Mouse (Mus musculus) left cerebral cortex, adult 9 months (tissue): ENCODE data around the gene Fxyd1.

Experiments used
- DNase-seq, 2 experiments: peaks; one replicate each; pipeline ENCODE4 v3.0.0; 2022; ENCODE audit warnings: low spot score in 2 of 2

The Fxyd1 gene

DNA sequence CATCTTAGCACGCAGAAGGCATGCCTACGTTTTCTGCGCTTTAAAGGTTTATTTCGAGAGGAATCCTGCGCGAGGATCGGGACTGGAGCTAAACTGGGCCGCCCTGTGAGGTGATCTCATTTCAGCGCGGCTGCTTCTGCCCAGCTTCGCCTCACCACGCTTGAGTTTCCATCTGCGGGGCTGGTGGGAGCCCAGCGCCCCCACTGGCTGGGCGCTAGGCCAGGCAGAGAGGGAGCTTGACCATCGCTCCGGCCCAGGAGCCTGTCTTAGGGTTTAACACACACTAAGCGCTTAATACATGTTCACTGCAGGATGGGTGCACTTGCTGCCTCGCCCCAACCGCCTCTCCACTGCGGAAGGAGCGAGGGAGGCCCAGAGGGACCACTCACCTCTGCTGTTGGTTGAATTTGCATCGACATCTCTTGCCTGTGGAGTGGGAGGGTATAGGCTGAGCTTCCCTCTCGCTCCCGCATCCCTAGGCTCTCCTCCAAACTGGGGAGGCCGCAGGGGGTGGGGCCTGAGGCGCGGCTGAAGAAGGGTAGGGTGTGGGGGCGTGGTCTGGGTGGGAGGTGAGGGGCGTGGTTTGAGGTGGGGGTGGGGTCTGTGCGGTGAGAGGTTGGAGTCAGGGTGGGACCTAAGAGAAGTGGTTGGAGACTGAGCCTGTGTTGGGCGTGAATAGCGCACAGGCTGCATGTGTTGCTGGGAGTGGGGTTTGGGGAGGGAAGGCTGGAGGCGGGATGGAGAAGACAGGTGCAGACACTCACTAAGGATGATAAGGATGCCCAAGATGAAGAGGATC is 4.2 kb downstream of the Fxyd1 start:
- DNase-seq: peak; percentile 39 to 84

DNA sequence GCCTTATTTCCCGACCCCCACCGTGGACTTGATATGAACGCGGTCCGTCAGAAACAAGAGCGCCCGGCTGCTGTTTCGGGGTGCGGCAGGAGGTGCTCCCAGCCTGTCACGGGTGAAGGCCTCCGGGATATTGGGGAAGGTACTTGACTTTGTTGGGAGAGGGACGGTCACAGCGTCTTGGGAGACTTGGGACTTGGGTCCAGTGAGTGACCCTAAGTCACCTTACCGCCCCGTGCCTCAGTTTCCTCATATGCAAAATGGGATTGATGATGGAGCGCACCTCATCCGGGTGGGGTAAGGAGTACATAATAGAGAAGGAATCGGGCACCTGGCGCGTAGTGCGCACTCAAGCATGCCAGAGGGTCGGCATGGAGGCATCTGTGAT is 4.8 kb downstream of the Fxyd1 start:
- DNase-seq: no peak

DNA sequence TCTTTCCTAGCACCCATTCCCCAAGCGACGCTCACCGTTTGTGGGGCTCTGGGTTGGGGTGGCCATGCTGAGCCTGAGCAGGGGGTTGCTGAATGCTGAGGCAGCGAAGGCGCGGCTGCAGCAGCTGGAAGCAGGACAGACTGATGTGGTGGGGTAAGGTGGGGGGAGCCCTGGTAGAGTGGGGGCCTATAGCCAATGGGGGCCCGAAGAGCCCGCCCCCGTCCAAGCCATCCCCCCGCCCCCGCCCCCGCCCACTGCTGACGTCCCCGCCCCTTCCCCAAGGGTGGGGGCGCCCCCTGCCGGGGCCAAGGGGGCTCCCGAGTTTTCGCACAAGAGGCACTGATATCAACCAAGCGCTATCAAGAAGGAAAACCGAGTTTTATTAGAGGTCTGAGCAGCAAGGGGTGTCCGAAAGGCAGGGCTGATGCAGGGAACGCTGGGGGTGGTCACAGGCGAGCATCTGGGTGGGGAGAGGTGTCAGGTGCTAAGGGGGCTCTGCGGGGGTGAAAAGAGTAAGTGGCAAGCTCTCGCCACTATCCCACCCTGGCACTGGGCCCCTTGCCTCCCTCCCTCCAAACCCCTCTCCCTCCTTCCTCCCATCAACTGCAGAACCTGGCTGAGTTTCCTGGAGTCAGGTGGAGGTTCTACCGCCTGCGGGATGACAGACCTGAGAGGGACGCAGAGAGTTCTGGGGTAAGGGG is 5.5 kb downstream of the Fxyd1 start, which contains the start of gene Fxyd7:
Gene Fxyd7, minus strand, starts transcription at position 147 of the 701 bp plus-strand sequence.
- DNase-seq: no peak

DNA sequence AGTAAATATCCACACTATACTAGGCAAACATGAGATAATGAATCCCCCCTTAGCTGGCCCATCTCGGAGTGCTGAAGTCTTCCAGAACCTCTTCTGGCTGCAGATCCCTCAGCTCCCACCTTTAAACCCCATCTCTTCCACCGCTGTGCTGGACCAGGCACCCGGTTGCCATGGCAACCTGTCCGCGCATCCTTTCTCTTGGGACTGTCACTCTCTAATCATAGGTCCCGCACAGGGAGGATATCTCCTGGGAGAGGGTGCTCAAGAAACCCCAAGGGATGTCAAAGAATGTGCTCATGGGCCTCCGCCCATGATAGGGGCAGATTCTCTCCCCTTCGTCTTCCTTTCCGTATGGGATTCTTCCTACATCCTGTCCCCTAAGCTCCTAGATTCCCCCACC is 6.1 kb downstream of the Fxyd1 start:
- DNase-seq: peak in 1 of 2 experiments; percentile 72

DNA sequence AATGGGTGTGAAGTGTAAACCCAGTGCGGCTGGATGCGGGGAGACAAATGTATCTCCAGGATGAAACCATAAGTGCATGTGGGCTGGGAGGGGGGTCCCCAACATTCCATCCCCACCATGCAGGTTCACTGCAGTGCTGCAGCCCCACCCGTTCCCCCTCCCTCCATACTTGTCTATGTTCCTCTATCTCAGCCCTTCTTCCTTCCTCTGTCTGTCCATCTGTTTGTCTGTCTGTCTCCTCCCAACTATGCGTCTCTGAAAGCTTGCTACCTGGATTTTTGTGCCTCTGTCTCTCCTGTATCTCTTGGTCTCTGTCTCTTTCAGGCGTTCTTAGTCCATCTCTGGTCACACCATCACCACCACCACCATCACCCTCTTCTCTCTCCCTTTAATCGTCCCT is 6.5 kb downstream of the Fxyd1 start:
- DNase-seq: no peak

DNA sequence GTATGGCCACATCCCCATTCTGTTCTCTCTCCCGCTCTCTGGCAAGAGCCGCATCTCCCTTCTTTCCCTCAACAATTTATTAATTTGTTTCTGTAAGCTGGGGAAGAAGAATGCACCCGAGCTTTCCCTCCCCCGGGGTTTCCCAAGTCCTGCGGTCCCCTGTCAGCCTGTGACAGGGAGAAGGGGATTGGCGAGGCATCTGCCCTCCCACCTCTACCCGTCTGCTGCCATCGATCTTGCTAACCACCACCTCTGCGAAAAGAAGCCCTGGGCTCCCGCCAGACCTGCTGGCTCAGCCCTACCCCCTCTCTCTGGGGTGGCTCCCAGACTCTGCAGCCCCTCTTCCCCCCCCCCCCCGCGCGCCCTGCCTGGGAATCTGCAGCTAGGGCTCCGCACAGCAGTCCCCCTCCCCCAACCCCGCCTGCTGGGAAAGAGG is 7.1 kb downstream of the Fxyd1 start:
- peak in 1 of 2 experiments; percentile 67 for DNase-seq

DNA sequence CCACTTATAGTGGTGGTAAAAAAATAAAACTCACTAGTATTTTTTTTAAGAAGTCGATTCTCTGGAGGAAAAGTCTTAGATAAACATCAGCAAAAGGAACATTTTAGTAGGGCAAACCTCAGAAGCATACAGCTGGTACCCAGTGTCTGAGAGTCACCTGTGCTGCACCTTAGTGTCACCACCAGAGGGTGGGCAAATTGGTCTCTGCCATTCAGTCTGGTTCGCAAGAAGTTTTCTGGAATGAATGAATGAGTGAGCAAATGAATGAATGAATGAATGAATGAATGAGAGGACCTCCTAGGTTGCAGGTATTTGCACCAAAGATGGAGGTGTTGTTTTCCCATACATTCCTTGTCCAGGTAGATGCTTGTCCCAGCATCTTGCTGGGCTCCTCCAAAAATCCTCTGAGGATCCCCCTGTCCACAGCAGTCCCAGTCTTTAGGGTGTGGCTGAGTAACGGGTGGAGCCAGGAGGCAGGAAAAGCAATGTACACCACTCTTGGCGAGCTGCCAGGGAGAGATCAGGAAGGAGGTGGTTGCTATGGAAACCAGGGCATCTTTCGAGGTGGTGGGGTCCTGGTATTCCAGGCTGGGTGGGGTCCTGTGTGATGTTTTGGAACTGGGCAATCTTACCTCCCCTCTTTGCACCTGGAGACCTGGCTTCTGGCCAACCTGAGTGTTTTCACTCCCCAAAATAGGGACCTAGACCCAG is 7.7 kb downstream of the Fxyd1 start:
- DNase-seq: peak in 1 of 2 experiments; percentile 62

DNA sequence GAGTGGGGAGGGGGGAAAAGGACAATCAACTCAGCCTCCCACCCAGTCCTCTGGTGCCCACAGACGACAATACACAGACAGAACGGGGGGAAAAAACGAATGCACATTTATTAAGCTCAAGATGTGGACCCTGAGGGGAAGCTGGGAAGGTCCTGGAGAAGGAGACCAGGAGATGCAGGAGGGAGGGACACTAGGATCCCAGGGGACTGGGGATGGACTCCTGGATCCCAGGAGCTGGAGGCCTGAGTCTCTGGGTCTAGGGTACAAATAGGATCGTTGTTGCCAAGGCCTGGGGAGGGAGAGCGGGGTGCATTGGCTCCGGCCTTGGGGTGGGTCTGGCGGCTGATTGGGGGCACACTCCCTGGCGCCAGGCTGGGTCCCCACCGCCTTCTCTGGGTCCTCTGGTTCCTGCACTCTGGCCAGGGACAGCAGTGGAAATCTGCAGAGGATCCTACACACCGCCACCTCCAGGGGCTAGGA is 14.5 kb downstream of the Fxyd1 start, which contains the start of gene Fxyd5:
Gene Fxyd5, minus strand, starts transcription at position 51 of the 480 bp plus-strand sequence.
- no peak for DNase-seq

DNA sequence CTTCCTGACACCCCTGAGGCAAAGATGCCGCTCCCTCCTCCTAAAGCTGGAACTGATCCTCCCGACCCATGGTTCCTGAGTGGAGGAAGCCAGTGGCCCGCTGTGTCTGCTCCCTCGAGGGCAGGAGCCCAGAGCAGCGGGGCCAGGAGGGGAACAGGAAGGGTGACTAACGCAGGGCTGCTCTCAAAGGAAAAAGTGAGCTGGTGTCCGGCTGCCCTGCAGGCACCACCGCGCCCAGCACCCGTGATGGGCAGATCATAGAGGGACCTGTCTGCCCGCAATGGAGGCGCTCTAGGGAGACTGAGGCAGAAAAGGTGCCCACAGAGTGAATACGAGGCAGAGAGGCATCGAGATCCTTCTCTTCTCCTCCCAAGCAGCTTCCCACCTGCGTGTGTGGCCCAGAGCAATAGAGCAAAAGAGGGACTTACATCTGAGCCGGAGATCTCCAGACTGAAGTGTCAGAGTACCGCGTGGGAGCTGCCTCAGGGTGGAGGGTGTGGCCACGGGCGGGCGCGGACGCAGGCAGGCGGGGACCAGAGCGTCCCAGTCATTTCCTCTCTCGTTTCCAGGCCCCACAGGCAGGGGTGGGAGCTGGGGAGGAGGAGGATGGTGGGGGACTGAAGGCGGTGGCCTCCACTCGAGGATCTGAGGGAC is 15.2 kb downstream of the Fxyd1 start:
- no peak for DNase-seq

DNA sequence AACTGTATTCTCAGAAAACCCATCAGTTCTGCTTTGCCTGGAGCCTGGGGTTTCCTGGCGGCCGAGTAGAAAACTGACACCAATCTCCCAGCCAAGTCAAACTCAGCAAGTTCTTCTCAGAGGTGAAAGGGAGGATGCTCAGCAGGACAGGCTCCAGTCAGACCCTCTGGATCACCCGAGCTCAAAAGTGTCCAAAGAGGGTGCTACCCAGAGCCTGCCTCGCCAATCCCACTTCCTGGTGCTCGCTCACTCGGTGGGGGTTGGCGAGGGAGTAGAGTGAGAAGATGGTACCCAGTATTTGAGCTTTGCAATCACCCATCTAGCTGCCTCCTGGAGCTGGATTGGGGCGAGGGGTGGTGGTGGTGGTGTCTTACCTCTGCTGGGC is 16.0 kb downstream of the Fxyd1 start:
- DNase-seq: no peak

DNA sequence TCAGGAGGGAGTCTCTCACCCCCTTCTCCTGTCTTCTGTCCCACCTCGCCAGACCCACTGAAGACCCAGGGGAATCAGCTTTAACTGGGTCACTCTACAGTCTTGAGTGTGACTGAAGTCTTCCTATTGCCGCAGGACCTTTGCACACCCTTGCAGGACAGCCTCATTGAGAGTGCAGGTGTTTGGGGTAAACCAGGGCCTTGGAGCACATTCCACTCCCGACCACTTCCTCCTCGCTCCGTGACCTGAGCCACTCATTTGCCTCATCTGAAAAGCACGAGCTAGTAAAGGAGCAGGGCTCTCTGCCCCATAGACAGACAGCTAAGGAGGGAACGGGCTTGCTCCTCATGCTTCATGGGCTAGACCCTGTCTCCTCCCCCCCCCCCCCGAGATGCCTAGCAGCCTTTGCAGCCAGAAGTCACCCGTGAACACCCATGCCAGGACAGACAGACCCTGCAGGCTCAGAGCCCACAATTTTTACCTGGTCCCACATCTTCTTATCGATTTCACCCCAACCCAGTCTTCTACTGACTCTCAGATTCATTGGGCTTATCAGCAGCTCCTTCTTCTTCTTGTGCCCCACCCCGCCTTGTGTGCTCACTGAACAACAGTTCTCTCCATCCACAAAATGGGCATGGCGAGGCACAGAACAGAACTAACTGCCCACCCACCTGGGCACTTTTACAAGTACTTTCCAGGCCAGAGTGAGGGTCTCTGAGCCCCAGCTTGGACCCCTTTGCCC is 16.5 kb downstream of the Fxyd1 start:
- DNase-seq: no peak

DNA sequence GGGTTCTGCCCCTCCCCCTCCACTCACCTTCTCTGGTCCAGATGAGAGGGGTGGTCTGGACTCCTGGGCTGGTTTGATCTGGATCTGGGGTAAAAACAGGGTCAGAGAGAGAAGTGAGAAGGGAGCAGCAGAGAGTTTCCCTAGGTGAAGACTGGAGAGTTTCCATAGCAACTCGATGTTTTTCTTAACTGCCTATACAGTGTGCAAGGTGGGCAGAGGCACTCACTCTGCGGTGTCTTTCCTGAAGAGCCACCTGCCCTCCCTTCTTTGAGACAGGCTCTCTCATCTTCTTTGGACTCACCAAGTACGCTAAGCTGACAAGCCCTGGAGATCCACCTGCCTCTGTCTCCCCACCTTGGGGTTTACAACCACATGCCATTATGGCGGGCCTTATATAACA is 18.0 kb downstream of the Fxyd1 start:
- no peak for DNase-seq

DNA sequence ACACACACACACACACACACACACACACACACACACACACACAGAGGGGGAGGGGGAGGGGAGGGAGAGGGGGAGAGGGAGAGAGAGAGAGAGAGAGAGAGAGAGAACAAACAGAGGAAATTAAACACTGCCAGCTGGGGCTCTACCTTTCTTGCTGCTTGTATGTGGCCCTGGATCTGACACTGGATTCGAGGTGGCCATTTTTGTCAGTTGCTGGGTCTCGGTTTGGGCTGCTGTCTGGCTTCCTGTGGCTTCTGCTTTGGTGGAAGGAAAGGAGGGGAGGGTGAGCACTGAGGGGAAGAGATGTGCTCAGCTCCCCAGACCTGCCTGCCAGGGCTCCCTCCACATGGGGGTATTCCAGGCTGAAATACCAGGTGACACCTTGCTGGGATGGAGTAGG is 19.3 kb downstream of the Fxyd1 start:
- no peak for DNase-seq

DNA sequence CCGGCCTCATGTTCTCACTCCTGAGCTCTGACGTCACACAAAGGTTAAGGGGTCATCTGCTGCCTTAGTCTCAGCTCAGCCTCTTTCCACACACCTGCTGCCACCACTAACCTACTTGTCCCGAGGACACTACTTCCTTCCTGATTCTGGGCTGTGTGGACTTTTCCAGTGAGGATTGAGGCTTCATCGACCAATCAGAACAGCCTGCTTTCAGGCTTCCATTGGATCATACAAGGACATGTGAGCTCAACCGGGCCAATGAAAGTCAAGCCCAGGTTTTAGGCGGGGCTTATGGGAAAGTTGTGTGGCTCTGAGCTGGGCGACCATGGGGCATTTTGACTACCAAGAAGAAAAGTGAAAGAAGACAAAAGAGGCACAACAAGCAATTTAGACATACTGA is 20.1 kb downstream of the Fxyd1 start:
- no peak for DNase-seq

DNA sequence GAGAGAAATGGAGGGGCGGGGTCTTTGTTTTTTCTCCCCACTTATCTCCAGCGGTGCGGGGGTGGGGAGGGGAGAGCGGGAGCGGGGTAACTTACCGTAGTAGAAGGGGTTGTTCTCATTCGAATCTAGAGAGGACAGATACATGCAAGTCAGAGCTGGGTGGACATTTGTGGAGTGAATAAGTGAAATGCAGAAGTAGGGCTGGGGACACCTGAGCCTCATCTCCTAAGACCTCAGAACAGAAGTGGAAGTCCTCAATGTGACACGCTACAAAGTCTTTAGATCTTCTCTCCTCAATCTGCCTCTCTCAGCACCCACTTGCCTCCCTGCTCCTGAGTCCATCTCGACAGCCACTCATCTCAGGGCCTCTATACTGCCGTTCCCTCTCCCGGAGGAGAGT is 21.7 kb downstream of the Fxyd1 start:
- no peak for DNase-seq

DNA sequence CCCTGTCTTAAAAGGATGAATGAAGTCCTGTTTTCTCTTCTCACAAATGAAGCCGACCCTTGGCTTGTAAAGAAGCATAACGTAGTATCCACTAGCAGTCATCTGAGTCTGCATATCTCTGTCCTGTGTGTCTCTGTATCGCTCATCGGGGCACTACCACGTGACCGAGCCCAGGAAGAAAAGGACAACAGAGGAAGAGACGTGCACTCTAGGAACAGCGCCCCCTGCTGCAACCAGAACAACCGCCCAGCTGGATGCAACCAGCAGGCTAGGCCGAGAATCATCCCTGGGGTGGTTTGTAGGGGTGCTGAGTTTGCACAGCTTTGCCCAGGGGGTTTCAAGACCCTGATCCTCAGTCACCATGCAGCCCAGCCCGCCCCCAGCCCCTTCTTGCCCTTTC is 22.2 kb downstream of the Fxyd1 start:
- no peak for DNase-seq

DNA sequence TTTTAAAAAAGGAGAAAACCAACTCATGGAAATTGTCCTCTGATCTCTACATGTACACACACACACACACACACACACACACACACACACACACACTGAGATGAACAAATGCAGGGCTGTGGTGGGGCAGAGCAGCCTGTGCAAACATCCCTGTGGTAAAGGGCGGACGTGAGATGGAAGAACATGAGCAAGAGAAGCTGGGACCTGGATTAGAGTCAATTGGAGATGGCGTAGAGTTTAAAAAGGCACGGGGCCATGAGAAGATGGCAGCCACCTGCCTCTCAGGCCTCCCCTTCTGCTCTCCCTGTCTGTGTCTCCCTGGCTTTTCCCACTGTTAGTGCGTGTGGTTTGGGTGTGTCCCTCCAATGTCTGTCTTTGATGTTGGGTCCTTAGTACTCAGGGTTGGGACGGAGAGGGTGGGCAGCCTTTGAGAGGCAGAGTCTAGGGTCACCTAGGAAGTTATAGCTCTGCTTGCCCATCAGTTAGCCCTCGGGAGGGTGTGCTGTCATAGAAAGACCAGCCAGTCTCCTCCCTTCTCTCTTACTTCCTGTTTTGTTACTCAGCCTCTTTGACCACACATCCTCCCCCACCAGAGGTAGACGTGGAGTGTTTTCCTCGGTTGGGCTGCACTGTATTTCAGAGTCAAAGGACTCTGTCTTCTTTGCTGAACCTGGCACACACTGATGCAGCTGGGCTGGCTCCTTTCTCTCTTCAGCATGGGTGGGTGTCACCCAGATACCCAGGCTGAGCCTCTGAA is 23.4 kb downstream of the Fxyd1 start:
- DNase-seq: no peak

DNA sequence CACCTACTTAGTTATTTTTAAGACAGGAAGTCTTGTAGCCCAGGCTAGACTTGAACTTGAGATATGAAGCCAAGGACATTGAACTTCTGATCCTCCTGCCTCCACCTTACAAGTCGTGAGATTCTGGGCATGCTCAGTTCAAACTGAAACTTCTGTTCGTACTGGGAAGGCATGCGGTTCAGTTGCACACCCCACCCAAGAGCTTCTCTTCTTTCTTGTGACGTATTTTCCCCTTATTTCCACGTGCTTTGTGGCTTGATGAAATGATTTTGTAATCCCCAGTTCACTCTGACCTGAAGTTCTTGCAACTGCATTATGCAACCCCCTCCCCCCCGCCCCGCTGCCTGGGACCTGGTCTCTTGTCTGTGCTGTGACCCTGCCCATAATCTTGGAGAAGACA is 25.3 kb downstream of the Fxyd1 start:
- no peak for DNase-seq

DNA sequence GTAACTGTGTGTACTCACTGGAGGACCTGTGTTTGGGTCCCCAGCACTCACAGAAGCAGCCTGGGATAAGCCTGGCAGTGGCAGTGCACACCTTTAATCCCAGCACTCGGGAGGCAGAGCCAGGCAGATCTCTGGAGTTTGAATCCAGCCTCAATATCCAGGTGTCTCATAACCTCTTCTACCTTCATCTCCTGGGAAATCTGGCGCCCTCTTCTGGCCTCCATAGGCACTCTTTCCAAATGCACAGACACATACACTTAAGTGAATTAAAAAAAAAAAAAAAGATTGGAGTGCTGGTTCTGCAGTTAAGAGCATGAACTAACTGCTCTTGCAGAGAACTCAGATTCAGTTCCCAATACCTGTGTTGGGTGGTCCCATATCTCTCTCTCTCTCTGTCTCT is 26.3 kb downstream of the Fxyd1 start:
- no peak for DNase-seq

DNA sequence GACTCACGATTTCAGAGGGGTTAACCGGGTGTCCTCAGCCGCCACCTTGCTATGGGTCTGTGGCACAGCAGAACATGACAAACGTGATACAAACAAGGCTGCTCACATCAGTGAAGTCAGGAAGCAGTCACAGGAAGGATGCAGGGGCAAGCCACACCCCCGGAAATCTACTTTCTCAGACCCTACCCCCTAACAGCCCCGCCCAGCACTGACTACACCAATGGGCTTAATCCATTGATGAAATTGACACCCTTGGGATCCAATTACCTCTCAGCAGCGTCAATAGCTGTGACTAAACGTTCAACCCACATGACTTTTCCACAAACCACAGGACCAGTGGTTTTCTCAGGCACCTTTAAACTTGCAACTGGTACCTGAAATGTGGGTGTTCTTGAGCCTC is 28.4 kb downstream of the Fxyd1 start:
- no peak for DNase-seq
